Mouse (Mus musculus): ENCODE measurements at regions not wholly inside any gene's neighbourhood (a gene's known extent, or its start where the extent isn't known, plus 50 kb on each side); places are given as distances from the start of the nearest gene placed in this dataset.

DNA sequence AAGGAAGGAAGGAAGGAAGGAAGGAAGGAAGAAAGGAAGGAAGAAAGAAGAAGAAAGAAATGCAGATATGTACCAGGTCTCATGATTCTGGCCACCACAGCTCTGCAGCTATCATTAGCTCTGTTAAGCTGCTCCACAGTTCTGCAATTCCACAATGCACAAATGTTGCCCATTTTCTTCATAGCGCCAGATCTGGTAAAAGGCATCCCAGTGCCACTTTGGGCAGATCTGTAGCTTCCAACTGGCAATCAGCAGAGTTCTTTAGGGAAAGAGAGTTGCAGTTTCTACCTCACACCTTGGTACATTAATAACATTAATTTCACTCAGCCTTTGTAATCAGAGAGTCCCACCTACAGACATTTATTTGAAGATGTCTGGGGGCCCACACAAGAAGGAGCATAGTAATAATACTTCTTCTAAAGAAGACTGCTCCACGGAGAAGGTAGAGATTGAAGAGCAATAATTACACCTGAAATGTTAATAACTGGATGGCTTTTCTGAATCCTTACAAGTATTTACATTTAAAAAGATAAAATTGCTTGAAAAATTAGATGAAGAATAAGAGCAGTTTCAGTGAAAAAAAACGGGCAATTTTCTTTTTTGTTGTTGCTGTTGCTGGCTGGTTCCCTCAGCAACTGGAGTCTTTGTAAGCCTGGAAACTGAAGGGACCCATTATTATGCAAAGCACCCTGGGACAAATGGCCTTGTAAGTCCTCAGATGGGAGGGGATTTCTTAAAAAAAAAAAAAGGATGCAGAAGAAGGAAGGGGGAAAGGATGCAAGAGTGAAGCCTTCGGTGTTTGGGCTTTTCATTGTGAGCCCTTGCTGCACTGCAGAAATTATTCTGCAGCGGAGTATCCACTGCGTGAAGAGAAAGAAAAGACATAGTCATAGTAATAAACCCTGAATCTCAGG lies 418.1 kb upstream of the Nr5a2 start:
- DNase-seq: no peak

DNA sequence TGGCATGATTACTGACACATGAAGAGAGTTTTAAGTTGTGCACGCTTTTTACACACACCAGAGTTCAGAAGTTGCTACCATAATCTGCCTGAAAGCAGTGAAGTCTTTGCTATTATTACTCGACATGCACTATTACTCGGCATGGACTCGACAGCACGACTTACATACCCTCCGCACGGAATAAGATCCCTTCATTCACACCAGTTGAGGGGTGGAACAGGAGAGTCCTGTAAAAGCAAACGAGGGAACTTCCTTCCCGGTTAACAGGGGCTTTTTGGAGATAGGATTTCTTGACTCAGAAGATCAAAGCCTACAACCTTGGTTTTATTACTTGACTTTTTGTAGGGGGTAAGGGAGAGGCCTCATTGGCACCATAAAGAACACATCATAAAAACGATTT lies 416.4 kb upstream of the Nr5a2 start:
- DNase-seq: no peak

DNA sequence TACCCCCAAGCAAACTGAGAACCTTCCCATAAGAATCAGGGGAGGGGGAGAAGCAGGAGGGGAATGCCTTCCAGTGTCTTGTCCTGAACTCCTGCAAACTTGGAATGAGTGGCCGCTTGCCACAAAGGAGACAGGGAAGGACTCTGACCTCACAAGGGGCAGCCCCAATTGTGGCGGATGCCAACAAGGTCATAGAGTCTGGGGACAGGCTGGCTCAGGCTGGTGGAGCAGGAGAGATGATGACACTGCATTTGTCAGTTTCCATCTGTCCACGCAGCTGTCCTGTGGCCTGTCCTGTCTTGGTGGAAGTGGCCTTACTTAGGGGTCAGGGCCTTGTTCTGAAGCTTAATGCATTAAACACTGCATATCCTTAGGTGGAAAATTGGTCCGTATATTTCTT lies 414.4 kb upstream of the Nr5a2 start:
- no peak for DNase-seq

DNA sequence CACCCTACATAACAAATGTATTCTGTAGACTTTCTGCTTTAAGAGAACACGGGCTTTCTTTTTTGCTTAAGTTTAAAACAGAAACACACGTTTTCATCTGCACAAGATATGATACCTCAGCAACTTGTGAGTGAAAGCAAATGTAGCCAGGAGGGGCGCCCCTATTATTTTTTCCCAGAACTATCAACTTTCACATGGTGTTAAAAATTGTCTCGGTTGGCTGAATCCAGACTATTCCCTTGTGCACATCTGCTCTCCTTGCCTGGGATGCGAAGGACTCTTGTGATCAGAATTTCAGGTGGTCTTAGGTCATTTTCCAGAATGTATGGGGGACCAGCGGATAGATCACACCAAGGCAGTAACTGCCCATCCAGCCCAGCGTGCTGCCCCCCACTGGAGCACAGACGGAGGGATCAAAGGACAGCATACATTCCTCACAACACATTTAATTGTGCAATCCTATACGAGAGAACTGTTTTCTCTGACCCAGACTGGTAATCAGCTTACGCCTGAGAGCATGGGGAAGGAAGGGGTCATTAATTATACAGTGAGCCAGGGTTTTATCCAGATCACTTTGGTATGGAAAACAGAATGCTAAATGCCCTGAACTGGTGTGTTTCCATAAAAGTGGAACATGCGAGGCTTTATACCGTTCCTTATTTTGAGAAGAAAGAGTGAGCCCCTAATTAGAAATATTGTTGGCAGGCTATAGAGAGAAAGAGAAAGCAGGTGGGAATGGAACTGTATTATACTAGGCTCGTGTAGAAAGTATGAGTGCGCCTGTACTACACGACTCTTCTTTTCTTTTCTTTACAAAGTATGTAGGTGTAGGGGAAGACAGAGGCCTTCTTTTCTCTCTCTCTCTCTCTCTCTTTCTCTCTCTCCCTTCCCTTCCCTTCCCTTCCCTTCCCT lies 413.5 kb upstream of the Nr5a2 start:
- DNase-seq: peak in 1 of 2 experiments; percentile 16

DNA sequence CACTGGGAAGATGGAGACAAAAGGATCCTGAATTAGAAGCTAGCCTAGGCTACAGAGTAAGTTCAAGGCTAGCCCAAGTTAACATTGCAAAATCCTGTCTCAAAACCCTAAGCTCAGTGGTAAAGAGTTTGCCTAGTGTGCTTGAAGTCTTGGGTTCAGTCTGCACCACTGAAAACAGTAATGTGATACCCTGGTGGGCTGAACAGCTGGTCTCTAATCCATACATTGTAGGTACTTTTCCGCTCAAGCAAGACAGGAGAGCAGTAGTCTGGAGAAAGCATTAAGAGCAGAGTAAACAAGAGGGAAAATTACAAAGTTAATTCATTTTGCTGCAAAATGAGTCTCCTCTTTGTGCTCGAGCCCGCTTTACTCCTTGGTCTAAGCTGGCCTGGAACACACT lies 412.0 kb upstream of the Nr5a2 start:
- DNase-seq: no peak

DNA sequence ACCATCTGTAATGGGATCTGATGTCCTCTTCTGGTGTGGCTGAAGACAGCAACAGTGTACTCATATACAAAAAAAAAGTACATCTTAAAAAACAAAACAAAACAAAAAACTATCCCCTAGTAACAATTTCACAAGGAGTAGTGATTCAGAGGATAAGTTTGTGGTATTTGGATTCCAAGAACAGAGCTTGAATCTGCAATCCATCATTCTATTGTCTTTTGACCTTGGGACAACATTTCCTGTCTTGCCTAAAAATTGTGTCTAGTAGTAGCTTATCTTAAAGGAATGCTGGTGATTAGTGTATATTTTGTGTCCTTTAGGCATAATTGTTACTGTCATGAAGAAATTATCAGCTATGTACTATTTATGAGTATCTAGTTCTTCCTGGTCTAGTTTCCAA lies 404.1 kb upstream of the Nr5a2 start:
- DNase-seq: no peak

DNA sequence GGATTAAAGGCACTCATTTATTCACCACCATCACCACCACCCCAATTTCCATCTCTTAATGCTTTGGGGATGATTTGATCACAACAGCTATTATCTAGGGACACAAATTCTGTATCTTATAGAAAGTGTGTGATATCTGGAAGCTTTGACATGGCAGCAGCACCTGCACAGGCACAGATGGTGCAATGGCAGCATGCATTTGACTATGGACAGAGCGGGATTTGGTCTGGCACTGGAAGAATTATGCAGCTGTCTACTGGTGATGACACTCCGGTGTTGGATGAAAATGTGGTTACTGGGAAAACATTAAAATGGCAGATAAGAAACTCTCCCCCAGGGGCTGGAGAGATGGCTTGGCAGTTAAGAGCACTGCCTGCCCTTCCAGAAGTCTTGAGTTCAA lies 403.7 kb upstream of the Nr5a2 start:
- DNase-seq: no peak

DNA sequence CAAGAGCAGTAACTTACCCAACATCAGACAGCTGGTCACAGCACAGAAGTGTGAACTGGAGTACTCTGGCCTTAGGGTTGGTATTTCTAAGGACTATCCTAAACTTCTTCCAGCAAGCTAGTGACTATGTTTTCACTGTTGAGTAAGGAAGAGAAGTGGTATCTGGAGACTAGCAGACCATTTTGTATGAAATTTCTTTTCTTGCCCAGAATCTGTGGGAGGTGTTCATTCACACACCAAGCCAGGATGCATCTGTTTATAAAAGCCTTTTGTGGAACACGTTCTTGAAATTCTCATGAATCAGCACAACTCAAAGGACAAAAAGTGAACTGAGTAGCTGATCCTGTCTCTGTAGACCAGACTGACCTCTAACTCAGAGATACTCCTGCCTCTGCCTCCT lies 403.3 kb upstream of the Nr5a2 start:
- no peak for DNase-seq

DNA sequence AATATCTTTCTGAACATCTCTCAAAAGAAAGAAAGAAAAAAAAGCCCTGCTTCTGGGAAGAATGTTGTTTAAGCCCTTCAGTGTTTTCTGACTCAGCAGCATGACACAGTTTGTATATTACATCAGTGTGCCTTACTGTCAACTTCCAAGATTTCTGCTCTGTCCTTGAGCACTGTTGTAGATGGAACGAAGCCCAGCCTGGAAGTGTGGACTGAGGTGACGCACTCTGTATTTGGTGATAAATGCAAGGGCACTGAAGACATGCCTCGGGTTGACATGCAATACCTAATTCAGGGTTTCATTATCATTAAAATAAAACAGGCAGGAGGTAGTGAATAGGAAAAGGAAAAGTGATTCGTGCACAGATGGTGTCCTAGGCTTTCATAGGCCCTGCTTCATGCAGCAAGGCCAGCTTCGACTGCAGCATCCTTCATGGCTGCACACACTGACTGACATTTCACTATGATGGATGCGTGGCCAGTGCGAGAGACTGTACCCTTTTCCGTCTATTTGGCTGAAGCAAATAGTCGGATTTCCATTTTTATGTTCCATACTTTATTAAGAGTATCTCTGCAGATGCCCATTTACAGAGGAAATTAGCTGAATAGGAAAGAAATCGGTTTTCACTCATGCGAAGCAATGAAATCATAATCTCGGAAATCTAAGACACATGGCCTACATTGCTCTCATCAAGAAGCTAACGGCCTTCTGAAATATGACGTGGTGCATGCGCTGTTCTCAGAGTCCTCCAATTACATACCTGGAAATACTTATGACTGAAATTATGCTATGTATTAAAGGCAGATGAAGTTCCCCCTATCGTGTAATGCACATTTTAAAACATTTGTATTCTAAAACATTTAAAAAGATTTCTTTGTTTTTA lies 400.7 kb upstream of the Nr5a2 start:
- DNase-seq: no peak

DNA sequence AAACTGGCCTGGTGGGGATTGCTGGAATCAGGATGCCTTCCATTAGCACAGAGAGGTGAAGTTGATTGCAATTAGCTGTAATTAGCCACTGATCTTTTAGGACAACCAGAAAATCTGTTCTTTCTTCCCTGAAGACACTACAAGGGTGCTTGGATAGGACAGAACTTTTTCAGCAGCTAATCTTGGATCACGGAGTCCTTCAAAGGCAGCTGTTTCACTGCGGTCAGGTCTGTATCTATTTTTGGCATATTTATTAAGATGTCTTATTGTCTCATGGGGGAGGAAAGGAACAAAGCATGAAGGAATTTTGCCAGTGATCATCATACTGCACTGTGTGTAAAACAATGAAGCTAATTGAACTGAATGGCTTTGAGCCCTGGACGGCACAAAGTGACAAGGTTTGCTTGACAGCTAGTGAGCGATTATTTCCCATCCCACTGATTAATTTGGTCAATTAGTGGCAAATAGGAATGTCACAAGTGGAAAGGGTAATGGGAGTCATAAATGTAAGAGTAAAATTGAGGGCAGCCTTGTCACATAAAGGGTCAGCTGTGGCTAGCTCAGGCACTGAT lies 395.8 kb upstream of the Nr5a2 start:
- no peak for DNase-seq

DNA sequence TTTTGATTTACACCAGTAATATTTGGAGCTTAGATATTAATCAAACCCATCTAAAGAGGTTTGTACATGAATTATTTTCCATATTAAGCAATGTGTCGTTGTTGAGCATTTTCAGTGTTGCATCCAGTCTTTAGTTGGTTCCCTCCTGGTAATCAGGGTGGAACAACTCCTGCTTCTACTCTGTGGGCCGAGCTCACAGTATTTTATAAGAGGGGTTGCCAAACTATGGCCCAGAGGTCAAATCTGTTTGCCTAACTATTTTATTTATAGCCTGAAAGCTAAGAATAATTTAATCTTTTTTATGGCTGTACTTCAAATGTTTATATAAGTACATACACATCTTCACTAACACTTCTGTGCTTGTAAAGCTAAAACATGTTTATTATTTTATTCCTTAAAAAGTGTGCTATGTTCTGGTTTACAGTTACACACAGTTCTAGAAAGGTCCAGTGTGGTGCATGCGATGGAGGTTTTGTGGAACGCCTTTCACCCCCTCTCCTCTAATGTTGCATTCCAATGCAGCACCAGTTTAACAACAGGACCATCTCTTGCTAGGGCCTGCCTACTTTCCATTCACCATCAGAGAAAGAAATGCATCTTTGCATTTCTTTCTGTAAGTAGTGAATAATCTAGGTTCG lies 392.3 kb upstream of the Nr5a2 start:
- no peak for DNase-seq

DNA sequence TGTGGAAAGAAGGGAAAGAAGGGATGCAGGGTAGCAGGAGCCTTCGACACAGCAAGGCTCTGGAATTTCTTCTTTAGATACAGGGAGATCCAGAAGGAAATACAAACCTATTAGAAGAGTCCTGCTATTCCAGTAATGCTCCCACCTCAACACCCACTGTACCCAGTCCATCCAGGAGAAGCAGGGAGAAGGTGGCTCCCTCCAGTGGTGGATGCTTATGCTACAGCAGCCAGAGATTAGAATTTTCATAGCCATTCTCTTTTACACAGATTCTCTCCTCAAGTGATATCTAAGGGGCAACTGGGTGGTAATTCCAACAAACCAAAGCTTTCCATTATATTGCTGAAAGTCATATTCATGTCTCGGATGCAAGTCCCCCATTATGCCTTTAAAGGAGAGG lies 373.9 kb upstream of the Nr5a2 start:
- no peak for DNase-seq

DNA sequence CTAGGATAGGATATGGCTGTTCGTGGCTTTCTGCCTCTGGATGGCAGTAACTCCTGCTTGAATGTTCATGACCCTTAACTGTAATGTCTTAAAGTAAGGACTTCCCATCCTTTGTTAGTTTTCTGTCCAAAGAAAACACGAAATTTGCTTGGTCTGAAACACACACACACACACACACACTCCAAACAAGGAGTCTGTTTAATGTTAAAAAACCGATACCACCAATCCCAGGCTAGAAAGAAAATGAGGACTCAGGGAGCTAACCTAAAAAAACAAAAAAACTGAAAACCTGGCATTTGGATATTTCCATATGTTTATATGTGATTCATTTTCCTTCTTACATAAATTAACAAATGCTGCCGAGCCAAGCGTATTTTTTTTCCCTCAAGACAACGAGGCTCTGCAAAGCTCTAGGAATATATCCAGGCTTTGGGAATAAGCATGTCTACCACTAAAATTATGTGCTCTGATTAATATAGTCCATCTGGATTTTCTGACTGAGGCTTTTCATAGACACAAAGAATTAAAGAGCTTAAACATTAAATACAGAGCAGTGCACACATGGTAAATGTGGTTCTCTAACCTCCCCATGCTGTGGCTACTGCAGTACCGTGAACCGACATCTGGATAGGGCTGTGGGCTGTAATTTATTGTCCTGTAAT lies 372.0 kb upstream of the Nr5a2 start:
- peak; percentile 31 to 55 for DNase-seq

DNA sequence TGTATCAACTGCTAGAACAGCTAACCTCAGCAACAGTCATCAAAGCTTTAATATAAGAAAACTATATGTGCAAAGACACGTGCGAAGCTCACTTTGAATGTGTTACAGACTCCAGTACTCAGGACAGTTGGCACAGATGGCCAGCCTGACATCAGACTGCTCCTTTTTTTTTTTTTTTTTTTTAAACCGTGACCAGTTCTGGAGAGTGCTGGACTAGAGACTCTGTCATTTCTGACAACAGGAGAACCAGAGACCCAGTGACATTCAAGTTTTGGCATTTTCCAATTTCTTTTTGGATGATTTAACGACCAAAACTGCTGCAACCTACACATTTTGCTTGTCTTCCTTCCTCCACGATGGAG lies 371.5 kb upstream of the Nr5a2 start:
- DNase-seq: no peak

DNA sequence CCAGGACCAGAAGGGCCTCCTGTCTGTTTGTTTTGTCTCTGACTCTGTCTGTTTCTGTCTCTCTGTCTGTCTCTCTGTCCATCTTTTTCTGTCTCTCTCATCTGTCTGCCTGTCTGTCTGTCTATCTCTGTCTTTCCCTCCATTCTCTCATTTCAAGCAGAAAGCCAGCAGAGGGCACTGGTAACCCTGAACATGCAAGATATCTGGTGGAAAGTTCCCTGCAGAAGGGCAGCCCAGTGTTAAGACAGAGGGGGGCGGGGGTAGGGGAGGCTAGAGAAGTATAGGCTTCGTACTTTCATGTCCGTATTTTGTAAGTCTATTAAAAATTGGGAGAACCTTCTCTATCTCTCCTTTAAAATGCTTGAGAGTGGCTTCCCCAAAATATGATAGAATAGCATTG lies 370.4 kb upstream of the Nr5a2 start:
- peak; percentile 65 to 70 for DNase-seq

DNA sequence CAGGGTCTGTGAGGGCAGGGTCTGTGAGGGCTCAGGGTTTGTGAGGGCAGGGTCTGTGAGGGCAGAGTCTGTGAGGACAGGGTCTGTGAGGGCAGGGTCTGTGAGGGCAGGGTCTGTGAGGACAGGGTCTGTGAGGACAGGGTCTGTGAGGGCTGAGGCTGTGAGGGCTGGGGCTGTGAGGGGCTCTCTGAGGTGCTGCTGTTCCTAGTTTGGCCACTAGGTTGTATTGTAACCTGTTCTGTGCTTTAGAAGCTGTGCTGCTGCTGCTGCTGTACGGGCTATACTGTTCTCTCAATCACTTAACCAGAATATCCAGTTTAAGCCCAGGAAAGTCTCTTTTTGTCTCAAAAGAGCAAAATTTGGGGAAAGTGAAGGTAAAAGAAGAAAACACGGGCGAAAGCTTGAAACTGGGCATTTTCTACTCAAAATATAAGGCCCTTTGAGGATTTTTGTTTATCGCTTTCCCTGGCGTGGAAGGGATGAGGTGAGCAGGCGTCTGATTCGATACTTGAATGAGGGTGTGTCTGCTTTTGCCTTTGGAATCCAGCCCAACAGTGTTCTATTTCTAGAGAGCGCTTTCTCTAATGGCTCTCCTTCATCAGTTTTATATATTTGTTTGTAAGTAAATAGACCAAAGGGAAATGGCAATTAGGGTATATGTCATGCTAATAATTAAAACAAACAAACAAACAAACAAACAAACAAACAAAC lies 363.8 kb upstream of the Nr5a2 start:
- peak; percentile 27 to 34 for DNase-seq

DNA sequence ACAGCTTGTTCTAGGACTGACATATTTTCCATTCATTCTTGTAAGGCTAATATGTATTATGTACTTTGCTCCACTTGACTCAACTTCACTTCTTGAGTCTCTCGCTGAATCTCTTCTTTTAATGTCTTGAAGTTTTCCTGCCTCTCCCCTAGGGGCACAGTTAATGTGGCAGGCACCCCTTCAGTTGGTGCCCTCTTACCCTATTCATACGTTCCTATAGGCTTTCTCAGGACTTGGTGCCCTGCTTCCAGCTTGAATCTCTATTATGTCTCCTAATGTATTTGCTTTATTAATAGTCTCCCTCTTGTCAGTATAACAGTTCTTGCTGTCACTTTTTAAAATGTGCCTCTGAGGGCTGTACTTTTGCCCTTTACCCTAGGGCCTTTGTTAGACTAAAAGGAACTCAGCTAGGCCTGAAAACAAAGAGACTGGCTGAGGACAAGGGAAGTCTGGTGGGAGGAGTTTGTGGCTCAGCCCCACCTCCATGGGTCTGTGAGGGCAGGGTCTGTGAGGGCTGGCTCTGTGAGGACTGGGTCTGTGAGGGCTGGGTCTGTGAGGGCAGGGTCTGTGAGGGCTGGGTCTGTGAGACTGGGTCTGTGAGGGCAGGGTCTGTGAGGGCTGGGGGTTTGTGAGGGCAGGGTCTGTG lies 362.9 kb upstream of the Nr5a2 start:
- DNase-seq: peak in 1 of 2 experiments; percentile 32

DNA sequence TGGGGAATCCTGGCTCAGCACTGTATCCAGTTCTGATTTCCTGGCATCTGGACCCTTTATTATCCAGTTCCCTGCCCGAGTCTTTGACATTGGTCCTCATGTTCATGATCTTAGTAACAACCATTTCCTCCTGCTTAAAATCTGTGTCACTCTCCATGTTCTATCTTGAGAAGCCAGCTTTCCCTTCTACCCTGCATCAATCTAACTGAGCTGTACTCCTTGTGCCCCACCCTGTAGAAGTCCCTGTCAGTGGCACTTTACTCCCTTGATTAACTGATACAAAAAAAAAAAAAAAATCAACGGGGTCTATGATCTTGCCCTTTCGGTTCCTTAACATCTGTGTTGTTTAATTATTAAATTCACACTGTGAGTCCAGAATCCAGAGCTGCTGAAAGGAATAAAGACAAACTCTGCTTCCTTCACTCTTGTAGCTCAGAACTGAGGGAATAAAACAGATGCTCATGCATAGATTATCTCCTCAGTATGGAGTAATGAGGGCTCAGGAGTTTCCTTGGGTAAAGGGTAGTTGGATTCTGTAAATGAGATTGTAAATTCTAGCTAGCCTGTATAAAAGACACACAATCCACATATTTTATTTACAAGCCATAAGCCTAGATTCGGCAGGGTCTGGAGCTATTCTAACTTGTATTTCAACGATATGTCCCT lies 342.6 kb upstream of the Nr5a2 start:
- no peak for DNase-seq

DNA sequence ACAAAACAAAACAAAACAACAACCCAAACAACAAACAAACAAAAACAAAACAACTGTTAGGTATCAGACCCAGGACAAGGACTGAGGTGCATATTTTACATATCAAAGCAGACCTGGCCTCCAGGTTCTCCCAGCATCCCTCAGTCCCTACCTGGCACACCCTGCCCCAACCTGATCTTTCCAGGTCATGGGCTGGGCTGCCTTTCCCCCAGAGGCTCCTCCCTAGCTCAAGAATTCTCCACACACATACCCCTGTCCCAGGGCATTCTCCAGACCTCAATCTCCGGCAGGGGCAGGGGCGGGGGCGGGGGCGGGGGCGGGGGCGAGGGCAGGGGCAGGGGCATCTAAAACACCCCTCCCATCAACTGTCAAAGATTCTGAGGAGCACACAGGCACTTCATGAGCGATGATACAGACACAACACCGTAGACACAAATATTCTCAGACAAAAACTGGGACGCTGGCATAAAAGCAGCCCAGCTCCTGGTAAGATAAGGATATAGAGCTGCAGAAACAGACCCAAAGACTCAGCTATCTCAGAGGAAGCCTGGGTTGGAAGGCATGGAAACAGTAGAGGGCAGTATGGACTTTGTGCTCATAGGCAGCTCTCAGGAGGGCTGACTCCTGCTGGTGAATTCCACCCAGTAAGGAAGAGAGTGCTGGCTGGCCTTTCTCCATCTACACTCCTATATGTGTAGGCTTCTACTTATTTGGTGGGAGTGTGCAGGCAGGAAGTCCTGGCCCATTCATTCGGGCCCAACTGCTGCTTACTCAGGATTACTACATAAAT lies 337.7 kb upstream of the Nr5a2 start:
- no peak for DNase-seq

Measured in kidney, postnatal 4 days (tissue).